Mouse (Mus musculus) neutrophil, adult 83 days (primary cell): ENCODE results near the gene Ndufa10. TPM values are rescaled to one million over a fixed set of nuclear protein-coding genes. Genes with fewer than 3 reads are reported as not detected.

Experiments
- total RNA-seq, 2 experiments: library from RNA; stranded (reverse); gene quantifications; one replicate each; pipeline ENCODE4 v1.2.4; 2023

Ndufa10 gene
- total RNA-seq = 10 to 100 TPM; 61.1 to 68.7 TPM

DNA sequence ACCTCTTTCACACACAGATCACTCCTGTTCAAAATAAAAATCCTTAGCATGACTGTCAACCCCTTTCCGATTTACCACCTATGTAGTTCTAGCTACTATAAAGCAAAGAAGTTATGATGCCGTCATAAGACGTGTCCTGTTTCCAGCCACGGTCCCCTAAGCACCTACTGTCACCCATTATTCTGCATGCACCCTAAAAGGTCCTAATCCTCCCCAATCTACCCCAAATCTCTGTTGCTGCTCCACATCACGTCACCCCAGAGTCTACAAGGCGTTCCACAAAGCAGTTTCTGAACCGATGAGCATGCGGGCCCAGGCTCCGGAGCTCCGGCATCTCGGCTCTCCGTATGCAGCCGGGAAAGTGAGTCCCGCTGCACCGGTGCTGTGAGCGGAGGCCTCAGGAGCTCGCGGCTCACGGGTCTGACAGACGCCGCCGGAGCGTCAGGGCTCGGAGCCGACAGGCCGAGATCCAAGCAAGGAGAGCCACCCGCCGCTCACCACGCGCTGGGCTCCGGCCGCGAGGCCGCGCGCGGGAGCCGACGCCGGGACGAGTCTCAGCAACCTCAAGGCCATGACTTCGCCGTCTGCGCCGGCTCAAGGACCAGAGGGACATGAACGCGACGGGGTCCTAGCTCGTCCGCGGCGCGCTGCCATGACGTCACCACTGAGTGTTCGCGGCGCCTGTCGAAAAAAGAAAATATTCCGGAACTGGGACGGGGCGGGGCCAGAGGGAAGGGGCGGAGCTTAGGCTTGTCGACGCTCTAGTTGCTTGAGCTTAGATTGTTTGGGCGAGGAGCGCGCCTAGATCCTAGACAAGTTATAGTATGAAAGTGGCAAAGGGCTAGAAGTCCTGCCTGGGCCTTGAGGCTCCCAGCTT lies at the start of gene Ndufa10:
Gene Ndufa10 (minus strand): TSS at position 696 of the 877 bp plus-strand sequence.

GRCm38 (mm10) chr1:92518561-92518960 lies 44.9 kb upstream of the Ndufa10 start, which contains the start of gene Olfr1414:
Olfr1414 (minus strand) TSS chr1:92518661.

DNA sequence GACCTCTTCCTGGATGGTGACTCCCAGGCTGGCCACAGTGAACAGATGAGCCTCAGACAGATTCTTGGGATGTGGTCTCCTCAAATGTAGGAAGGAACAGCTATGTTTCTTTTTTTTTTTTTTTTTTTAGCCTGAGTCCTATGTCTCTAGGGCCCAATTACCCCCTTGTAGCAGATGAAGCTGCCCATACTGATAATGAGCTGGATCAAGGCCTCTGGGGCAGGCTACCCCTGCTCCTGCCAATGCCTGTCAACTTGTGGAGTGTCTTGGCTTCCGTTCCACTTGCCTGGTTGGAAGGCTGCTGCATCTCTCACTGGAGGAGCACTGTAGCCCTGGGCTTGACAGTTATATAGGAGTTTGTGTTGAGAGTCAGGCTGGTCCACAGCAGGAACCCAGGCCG lies 22.3 kb upstream of the Ndufa10 start, which contains the start of gene Olfr1415:
Gene Olfr1415 (minus strand): TSS at position 101 of the 400 bp plus-strand sequence.

GRCm38 (mm10) chr1:92485013-92485412 lies 11.4 kb upstream of the Ndufa10 start, which contains the start of gene Olfr1416:
Olfr1416 (minus strand) TSS chr1:92485113.

Other genes starting within 250 kb of the Ndufa10 start
- not detected for gene Olfr1416, start 11.3 kb upstream of the Ndufa10 start, total RNA-seq
- not detected for gene Olfr1415, start 22.2 kb upstream of the Ndufa10 start, total RNA-seq
- not detected for gene Olfr1414, start 44.8 kb upstream of the Ndufa10 start, total RNA-seq
- not detected for gene Olfr1413, start 97.5 kb upstream of the Ndufa10 start, total RNA-seq
- not detected for gene Olfr1412, start 111.9 kb upstream of the Ndufa10 start, total RNA-seq
- not detected for gene Olfr1411, start 120.6 kb upstream of the Ndufa10 start, total RNA-seq
- not detected for gene Olfr1410, start 131.9 kb upstream of the Ndufa10 start, total RNA-seq
- gene Olfr12, start 143.9 kb upstream of the Ndufa10 start, total RNA-seq = not detected
- 100 to 1,000 TPM; 116 to 117 TPM for gene Cops9, start 168.1 kb upstream of the Ndufa10 start, total RNA-seq
- 1 to 10 TPM; 7.4 to 8.7 TPM for gene Otos, start 175.0 kb upstream of the Ndufa10 start, total RNA-seq